Mouse (Mus musculus): ENCODE results near the gene Nsl1.
"Not testable (repeated sequence)": the region's sequence is repeated elsewhere in the genome, so short reads cannot be mapped to it uniquely, and the experiment has no call there.

DNA sequence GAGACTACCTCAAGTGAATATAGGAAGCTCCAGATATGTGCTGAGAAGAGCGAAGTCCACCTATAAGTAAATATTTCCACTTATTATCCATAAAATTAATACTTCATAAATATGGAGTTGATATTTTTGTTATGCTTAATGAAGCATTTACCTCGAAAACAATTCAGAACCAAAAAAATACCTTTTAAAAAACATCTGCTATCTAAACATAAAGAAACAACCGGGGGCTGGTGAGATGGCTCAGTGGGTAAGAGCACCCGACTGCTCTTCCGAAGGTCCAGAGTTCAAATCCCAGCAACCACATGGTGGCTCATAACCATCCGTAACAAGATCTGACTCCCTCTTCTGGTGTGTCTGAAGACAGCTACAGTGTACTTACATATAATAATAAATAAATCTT, 39.0 kb upstream of the Nsl1 start:
- TF ChIP-seq CTCF (IDR thresholded peaks at IDR 0.05; ENCODE audit: insufficient read depth, low read length); POLR2A (IDR thresholded peaks at IDR 0.05; ENCODE audit: borderline replicate concordance, extremely low read depth, low read depth, low read length): not testable (repeated sequence)
